Mouse (Mus musculus) intestine, embryonic 14.5 days (tissue): ENCODE data around the gene Eea1. TPM values are rescaled to one million over a fixed set of nuclear protein-coding genes. Genes with fewer than 3 reads are reported as not detected.

Source experiments
- ATAC-seq: fragments of 200-750 bp; cut with Nextera tagmentation; replicated peaks from 2 replicates; pipeline ENCODE4 v1.8.0; 2017; ENCODE audit warnings: low read depth, moderate number of reproducible peaks, moderate TSS enrichment, moderate library complexity; ENCODE audit not compliant: low FRiP score, low TSS enrichment
- DNase-seq: peaks from one replicate; pipeline ENCODE4 v3.0.0-alpha.2; 2018; ENCODE audit warnings: low spot score
- H3K27ac ChIP-seq: fragments of 300-500 bp; sonication (generic); 2 replicates; pipeline ENCODE4 v1.5.1; 2014; ENCODE audit warnings: low read depth, mild to moderate bottlenecking, control low read depth
- H3K27me3 ChIP-seq: fragments of 300-500 bp; sonication (generic); replicated peaks from 2 replicates; pipeline ENCODE4 v1.6.1; 2014; ENCODE audit warnings: low read length, control low read depth; ENCODE audit not compliant: control insufficient read depth, insufficient read depth
- H3K36me3 ChIP-seq: fragments of 300-500 bp; sonication (generic); 2 replicates; pipeline ENCODE4 v1.6.1; 2014; ENCODE audit warnings: low read length, control low read depth; ENCODE audit not compliant: control insufficient read depth, insufficient read depth
- H3K4me1 ChIP-seq: fragments of 300-500 bp; sonication (generic); replicated peaks from 2 replicates; pipeline ENCODE4 v1.6.1; 2014; ENCODE audit warnings: low read length, control low read depth, mixed read lengths; ENCODE audit not compliant: control insufficient read depth, insufficient read depth
- H3K4me2 ChIP-seq: fragments of 300-500 bp; sonication (generic); 2 replicates; pipeline ENCODE4 v1.6.1; 2014; ENCODE audit warnings: low read length
- H3K4me3 ChIP-seq: fragments of 300-500 bp; sonication (generic); 2 replicates; pipeline ENCODE4 v1.5.1; 2014; ENCODE audit warnings: low read depth, low read length, control low read depth, mixed read lengths
- H3K9ac ChIP-seq: fragments of 300-500 bp; sonication (generic); 2 replicates; pipeline ENCODE4 v1.6.1; 2014; ENCODE audit warnings: mild to moderate bottlenecking, low read length
- H3K9me3 ChIP-seq: fragments of 300-500 bp; sonication (generic); 2 replicates; pipeline ENCODE4 v1.6.1; 2016; ENCODE audit warnings: low read length, control low read depth; ENCODE audit not compliant: control insufficient read depth
- WGBS: fragments of 180-500 bp; shearing (Covaris S2); extraction: QIAGEN DNeasy Blood & Tissue Kit; methylation state at CpG from one replicate; pipeline ENCODE4 v1.1.7; 2014; 5-methylcytosine and 5-hydroxymethylcytosine counted together
- polyA plus RNA-seq: library from polyadenylated mRNA; unstranded; fragments of >200 nt; fragmentation: Nextera tagmentation; extraction: Ambion mirVana; gene quantifications from 2 replicates; pipeline ENCODE4 v1.2.1, GENCODE M21; 2014

Gene Eea1
- polyA plus RNA-seq, 1 experiment from 2014 or later = 22.2 TPM

DNA sequence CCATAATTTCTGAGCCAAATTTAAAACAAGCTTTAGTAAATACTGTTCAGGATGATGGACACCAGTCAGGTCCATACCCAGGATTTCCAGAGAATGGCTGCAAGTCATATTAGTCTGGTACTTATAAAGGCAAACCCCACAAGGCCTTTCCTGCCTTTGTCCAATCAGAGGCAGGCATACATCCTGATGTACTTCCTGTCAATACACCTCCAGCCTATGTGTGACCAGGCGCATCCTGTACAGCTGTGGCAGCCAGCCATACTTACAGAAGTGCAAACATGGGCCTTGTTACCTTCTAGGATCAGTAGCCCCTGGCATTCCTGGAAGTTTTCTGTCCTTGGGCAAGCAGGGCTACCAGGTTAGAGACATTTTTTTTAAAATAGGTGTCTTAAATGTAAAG is 29.2 kb downstream of the Eea1 start:
- 78% methylated on average over 1 of the region's 1 CpGs for WGBS
- ATAC-seq (no peak), DNase-seq (no peak)
- no peaks in the 10 kb centered on the region for H3K27me3 ChIP-seq
- H3K27ac ChIP-seq = no peak overlapping the region
- no peaks in the 10 kb centered on the region for H3K4me1 ChIP-seq
- no peak overlapping the region for H3K9ac ChIP-seq
- no peak overlapping the region for H3K4me3 ChIP-seq
- H3K4me2 ChIP-seq = no peak overlapping the region
- H3K9me3 ChIP-seq = no peaks in the 10 kb centered on the region
- H3K36me3 ChIP-seq = no peaks in the 10 kb centered on the region

DNA sequence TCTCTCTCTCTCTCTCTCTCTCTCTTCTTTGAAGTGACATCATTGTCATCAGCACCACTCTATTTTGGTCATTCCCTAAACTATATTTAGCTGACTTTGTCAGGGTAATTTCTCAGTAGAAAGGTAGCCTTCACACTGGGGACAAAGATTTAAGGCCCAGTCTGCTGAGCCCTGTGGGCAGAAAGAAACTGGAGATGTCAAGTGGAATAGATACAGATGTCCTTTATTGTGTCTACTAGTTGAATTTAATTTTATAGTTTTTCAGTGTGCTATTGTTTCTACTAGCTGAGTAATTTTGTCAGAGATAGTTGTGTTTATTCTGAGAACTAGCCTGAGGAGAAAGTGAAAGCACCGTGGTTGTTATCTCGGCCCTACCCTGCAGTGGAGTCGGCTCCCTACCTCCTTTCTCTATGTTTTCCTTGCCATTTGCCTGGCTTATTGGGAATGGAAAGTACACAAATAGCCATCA is 30.3 kb downstream of the Eea1 start:
- 0 out of 2 replicates have a peak, but pooled peaks cover 7% of the 10 kb centered on the region for H3K36me3 ChIP-seq
- WGBS = 65% methylated on average over 3 of the region's 3 CpGs
- no peak overlapping the region for H3K9ac ChIP-seq
- no peaks in the 10 kb centered on the region for H3K27me3 ChIP-seq
- no peak overlapping the region for H3K27ac ChIP-seq
- no peaks in the 10 kb centered on the region for H3K4me1 ChIP-seq
- no peak overlapping the region for H3K4me3 ChIP-seq
- no peak for ATAC-seq
- no peak overlapping the region for H3K4me2 ChIP-seq
- DNase-seq = no peak
- H3K9me3 ChIP-seq = no peaks in the 10 kb centered on the region

DNA sequence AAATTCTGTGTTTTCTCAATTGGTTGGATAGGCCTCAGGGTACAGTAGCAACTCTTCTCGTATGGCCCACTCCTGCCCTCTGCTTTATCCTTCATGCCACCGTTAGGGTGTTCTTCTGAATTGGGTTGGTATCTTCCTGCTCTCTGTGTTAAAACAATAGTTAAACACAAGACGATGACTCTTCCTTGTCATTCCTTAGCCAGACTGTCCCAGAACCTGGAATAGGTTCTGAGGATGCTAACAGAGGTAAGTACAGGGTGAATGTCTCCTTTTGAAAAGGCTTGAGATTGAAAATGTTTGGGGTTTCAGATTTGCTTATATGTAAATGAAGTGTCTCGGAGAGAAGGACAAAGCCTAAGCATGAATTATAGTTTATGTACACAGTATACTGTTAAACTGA is 30.9 kb downstream of the Eea1 start:
- DNase-seq (no peak), ATAC-seq (no peak)
- Histone ChIP-seq H3K36me3 (0 out of 2 replicates have a peak, but pooled peaks cover 7% of the 10 kb centered on the region), H3K4me3 (no peak overlapping the region), H3K4me1 (no peaks in the 10 kb centered on the region), H3K9ac (no peak overlapping the region), H3K9me3 (no peaks in the 10 kb centered on the region), H3K27ac (no peak overlapping the region), H3K4me2 (no peak overlapping the region), H3K27me3 (no peaks in the 10 kb centered on the region)
- 86% methylated on average over 4 of the region's 4 CpGs for WGBS

DNA sequence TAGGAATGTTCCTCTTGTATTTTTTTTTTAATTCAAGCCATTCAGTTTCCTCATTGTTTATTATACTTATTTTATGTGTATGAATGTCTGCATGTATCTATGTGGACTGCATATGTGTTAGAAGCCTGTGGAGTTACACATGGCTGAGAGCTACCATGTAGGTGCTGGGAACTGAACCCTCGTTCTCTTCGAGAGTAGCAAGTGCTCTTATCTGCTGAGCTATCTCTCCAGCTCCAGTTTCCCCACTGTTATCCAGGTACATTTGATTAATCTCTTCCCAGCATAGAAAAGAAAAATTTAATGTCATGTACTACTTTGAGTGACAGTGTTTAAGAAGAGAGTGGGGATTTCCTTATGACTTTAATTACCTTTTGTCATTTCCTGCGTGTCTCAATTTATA is 31.5 kb downstream of the Eea1 start:
- Histone ChIP-seq H3K9me3 (no peaks in the 10 kb centered on the region), H3K9ac (no peak overlapping the region), H3K27ac (no peak overlapping the region), H3K4me3 (no peak overlapping the region), H3K4me2 (no peak overlapping the region), H3K36me3 (0 out of 2 replicates have a peak, but pooled peaks cover 7% of the 10 kb centered on the region), H3K4me1 (no peaks in the 10 kb centered on the region), H3K27me3 (no peaks in the 10 kb centered on the region)
- ATAC-seq = no peak
- no peak for DNase-seq
- whole genome bisulfite sequencing = 80% methylated on average over 3 of the region's 3 CpGs

DNA sequence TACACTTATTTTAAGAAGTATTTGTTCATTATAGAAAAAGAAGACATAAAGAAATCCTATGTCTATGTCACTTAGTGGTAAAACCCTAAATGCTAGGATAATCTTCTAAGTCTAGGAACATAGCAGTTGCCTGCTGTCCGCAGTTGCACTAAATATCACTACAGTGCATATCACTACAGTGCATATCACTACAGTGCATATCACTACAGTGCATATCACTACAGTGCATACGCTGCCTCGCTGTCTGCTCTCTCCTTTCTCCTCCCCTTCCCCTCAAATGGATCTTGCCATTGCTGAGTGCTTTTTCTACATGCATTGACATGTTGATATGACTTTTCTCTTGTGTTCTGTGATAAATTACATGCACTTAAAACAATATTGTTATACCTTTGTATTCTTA is 34.0 kb downstream of the Eea1 start:
- no peaks in the 10 kb centered on the region for H3K27me3 ChIP-seq
- no peak for ATAC-seq
- no peak overlapping the region for H3K9ac ChIP-seq
- WGBS = 98% methylated on average over 3 of the region's 3 CpGs
- no peaks in the 10 kb centered on the region for H3K9me3 ChIP-seq
- H3K4me2 ChIP-seq = no peak overlapping the region
- H3K36me3 ChIP-seq = 0 out of 2 replicates have a peak, but pooled peaks cover 7% of the 10 kb centered on the region
- H3K27ac ChIP-seq = no peak overlapping the region
- no peak overlapping the region for H3K4me3 ChIP-seq
- H3K4me1 ChIP-seq = no peaks in the 10 kb centered on the region
- DNase-seq = no peak

DNA sequence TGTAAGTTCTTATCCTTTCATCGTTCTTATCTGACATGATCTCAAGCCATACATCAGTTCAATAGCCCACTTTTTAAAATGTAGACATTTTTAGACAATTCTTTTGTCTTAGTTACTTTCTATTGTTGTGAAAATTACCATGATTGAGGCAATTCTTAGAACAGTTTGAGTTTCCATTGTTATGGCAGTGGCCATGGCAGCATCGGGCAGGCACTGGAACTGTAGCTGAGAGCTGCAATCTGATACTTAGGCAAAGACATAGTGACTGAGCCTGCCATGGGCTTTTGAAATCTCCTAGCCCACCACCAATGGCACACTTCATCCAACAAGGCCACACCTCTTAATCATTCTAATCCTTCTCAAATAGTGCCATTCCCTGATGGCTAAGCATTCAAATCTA is 36.3 kb downstream of the Eea1 start:
- 0 out of 2 replicates have a peak, but pooled peaks cover 7% of the 10 kb centered on the region for H3K36me3 ChIP-seq
- H3K4me1 ChIP-seq = no peaks in the 10 kb centered on the region
- no peak overlapping the region for H3K4me2 ChIP-seq
- DNase-seq (no peak), ATAC-seq (no peak)
- H3K4me3 ChIP-seq = no peak overlapping the region
- no peak overlapping the region for H3K9ac ChIP-seq
- WGBS = 95% methylated on average over 2 of the region's 2 CpGs
- no peak overlapping the region for H3K27ac ChIP-seq
- no peaks in the 10 kb centered on the region for H3K9me3 ChIP-seq
- H3K27me3 ChIP-seq = no peaks in the 10 kb centered on the region

DNA sequence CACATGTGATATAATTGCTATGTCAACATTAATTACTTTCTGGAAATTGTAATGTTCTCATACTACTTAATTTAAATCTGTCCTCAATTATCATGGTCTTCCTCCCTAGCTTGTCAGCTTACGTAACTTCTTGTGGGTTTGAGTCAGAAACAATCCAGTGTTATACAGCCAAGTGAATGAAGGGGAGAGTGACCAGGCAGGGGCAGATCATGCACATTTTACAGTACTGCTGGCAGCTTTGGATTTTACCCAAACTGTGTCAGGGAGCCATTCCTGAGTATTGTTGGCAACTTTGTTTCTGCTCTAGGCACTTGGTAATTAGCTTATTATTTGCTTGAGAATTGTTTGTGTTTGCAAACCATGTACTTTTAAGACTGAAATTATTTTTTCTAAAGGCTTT is 49.3 kb downstream of the Eea1 start:
- Histone ChIP-seq H3K27ac (no peak overlapping the region), H3K27me3 (no peaks in the 10 kb centered on the region), H3K9me3 (no peaks in the 10 kb centered on the region), H3K4me2 (no peak overlapping the region), H3K4me3 (no peak overlapping the region), H3K36me3 (no peaks in the 10 kb centered on the region), H3K9ac (no peak overlapping the region), H3K4me1 (no peaks in the 10 kb centered on the region)
- DNase-seq (no peak), ATAC-seq (no peak)
- 100% methylated on average over 1 of the region's 1 CpGs for WGBS

DNA sequence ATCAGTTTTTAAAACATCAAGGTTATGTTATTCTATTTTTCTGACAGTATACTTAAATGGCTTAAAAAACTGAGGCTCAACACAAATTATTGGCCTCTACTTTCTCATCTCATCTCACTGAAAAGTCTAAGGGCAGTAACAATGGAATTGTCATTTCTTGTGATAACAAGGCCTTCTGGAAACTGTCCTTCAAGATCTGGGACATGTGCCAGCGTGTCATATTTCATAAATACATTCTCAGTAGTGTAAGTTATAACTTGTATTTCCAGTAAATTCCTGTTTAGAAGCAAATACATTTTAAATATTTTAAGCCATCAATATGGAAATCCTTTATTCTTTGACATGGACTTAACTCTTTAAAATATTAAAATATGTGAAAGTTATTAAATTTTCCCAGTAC is 50.7 kb downstream of the Eea1 start:
- no peaks in the 10 kb centered on the region for H3K9me3 ChIP-seq
- ATAC-seq (no peak), DNase-seq (no peak)
- no peak overlapping the region for H3K9ac ChIP-seq
- no peaks in the 10 kb centered on the region for H3K27me3 ChIP-seq
- H3K27ac ChIP-seq = no peak overlapping the region
- WGBS = 83% methylated on average over 1 of the region's 1 CpGs
- no peak overlapping the region for H3K4me2 ChIP-seq
- H3K4me1 ChIP-seq = no peaks in the 10 kb centered on the region
- 0 out of 2 replicates have a peak, but pooled peaks cover 3% of the 10 kb centered on the region for H3K36me3 ChIP-seq
- no peak overlapping the region for H3K4me3 ChIP-seq

DNA sequence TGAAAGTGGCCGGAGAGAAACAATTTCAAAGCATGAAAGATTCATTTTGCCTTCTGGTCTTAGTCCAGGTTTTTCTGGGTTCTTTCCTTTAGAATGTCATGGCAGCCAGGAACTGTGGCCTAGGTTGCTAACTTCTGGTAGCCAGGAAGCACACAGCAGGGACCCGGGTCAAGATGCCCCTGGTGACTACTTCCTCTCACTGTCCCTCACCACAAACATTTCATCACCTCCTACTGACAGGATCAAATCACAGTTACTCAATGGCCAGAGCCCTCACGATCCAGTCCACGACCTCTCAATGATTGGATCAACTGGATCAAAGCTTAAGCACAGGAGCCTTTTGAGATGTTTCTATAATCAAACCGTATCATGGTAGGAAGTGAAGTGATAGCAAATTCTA is 60.5 kb downstream of the Eea1 start:
- 78% methylated on average over 5 of the region's 5 CpGs for WGBS
- no peak overlapping the region for H3K27ac ChIP-seq
- no peak for ATAC-seq

More for the DNA sequence above, 60.5 kb downstream of the Eea1 start:
- H3K27me3 ChIP-seq = no peaks in the 10 kb centered on the region
- H3K9me3 ChIP-seq = no peaks in the 10 kb centered on the region
- H3K36me3 ChIP-seq = peaks cover 17% of the 10 kb centered on the region
- no peak overlapping the region for H3K4me2 ChIP-seq
- no peak overlapping the region for H3K4me3 ChIP-seq
- H3K4me1 ChIP-seq = no peaks in the 10 kb centered on the region
- H3K9ac ChIP-seq = no peak overlapping the region
- no peak for DNase-seq
